Mouse (Mus musculus): Measurements from ENCODE around the gene Pla2g4b. TPM values are rescaled to one million over a fixed set of nuclear protein-coding genes. Genes with fewer than 3 reads are reported as not detected.
A peak's percentile ranks its signal among the peaks of the same experiment; 100 is the strongest.

Pla2g4b gene
- total and polyA plus RNA-seq, 3 experiments = 0.90 to 2.7 (median 2.5) TPM

- TF ChIP-seq HCFC1 (IDR thresholded peaks at IDR 0.05; ENCODE audit: low read depth, low read length) = no peak
- TF ChIP-seq ZKSCAN1 (IDR thresholded peaks at IDR 0.05; ENCODE audit: borderline replicate concordance, low read depth, low read length) = no peak
- TF ChIP-seq RAD21 (IDR thresholded peaks at IDR 0.05; ENCODE audit: low read depth, low read length) = peak; percentile 60
- TF ChIP-seq CTCF (conservative IDR thresholded peaks at IDR 0.05 in 1 of 2, IDR thresholded peaks at IDR 0.05 in 1 of 2; ENCODE audit: low read depth in 2 of 2, low read length in 2 of 2) = peak; percentile 18 to 78; a peak in 3 of 4 replicates
- no peak for TF ChIP-seq ZMIZ1 (IDR thresholded peaks at IDR 0.05; ENCODE audit: low read depth, low read length)
- TF ChIP-seq NELFE (IDR thresholded peaks at IDR 0.05; ENCODE audit: low read depth, low read length) = no peak
- TF ChIP-seq IRF4 (IDR thresholded peaks at IDR 0.05; ENCODE audit: low read depth, low read length) = no peak
- no peak for TF ChIP-seq NRF1 (IDR thresholded peaks at IDR 0.05; ENCODE audit: low read depth, low read length)
- TF ChIP-seq SMC3 (IDR thresholded peaks at IDR 0.05; ENCODE audit: low read depth, low read length) = peak; percentile 76
- no peak for TF ChIP-seq CHD2 (IDR thresholded peaks at IDR 0.05; ENCODE audit: low read length)
- TF ChIP-seq MAZ (IDR thresholded peaks at IDR 0.05; ENCODE audit: low read depth, low read length) = no peak
- no peak for TF ChIP-seq POLR2A (IDR thresholded peaks at IDR 0.05; ENCODE audit: low read depth, low read length)
- H3K9ac ChIP-seq (ENCODE audit: insufficient read depth, low read depth) = no peak overlapping the region
- no peaks in the 10 kb centered on the region for H3K4me1 ChIP-seq (ENCODE audit: control insufficient read depth in 1 of 2, insufficient read depth in 2 of 2)
- H3K27me3 ChIP-seq (replicated peaks) = peaks cover 9% of the 10 kb centered on the region
- in situ Hi-C loops (cut with MboI; ENCODE audit: low pct_ligation_motif_present, low pct_unique_long_range_greater_than_20kb, low sequenced_read_pairs) = no loop called here
- H3K36me3 ChIP-seq (replicated peaks in 1 of 2; ENCODE audit: control insufficient read depth in 1 of 2, insufficient read depth in 1 of 2, low read length in 1 of 2) = no peaks in the 10 kb centered on the region
- no peak overlapping the region for H3K4me2 ChIP-seq (ENCODE audit: insufficient read depth, low read depth, poor library complexity, severe bottlenecking)
- no peaks in the 10 kb centered on the region for H3K9me3 ChIP-seq (replicated peaks; ENCODE audit: low read length)
- DNase-seq (ENCODE audit: extremely low read depth) = peak; percentile 24
- H3K4me3 ChIP-seq (replicated peaks in 1 of 3; ENCODE audit: low read depth in 2 of 3, low read length in 2 of 3, poor library complexity in 1 of 3) = no peak overlapping the region
- dilution Hi-C loops (cut with MboI; ENCODE audit: extremely low pct_ligation_motif_present, extremely low pct_unique_long_range_greater_than_20kb, low sequenced_read_pairs) = no loop called here
- no peaks in the 10 kb centered on the region for H3K79me2 ChIP-seq (replicated peaks; ENCODE audit: control insufficient read depth, extremely low read depth, insufficient read depth, poor library complexity, severe bottlenecking)
- no peak overlapping the region for H3K27ac ChIP-seq (ENCODE audit: insufficient read depth, low read depth)
These were observed 16.5 kb downstream of the Pla2g4b start for GRCm38 (mm10) chr2:120049632-120050274.

DNA sequence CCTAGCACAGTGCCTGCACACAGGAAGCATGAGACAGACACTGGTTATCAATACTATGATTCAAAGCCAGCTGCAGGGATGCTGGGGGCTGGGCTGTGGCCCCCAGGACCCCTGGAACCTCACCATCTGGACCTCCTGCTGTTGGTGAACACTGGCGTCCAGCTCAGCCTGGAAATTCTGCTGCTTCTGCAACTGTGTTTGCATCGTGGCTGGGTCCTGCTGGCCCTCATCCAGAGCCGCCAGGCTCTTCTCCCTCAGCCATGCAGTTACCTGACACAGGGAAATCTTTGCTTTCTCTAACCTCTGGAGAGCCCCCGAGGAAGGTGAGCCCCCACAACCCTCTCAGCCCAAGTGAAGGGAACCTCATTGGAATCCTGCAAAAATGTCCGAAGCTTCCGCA lies 18.2 kb downstream of the Pla2g4b start:
- Histone ChIP-seq H3K4me1 (ENCODE audit: control insufficient read depth in 1 of 2, insufficient read depth in 2 of 2) (no peaks in the 10 kb centered on the region), H3K27me3 (replicated peaks) (peaks cover 22% of the 10 kb centered on the region), H3K9ac (ENCODE audit: insufficient read depth, low read depth) (no peak overlapping the region), H3K79me2 (replicated peaks; ENCODE audit: control insufficient read depth, extremely low read depth, insufficient read depth, poor library complexity, severe bottlenecking) (no peaks in the 10 kb centered on the region), H3K36me3 (replicated peaks in 1 of 2; ENCODE audit: control insufficient read depth in 1 of 2, insufficient read depth in 1 of 2, low read length in 1 of 2) (no peaks in the 10 kb centered on the region), H3K27ac (ENCODE audit: insufficient read depth, low read depth) (no peak overlapping the region), H3K9me3 (replicated peaks; ENCODE audit: low read length) (no peaks in the 10 kb centered on the region), H3K4me2 (ENCODE audit: insufficient read depth, low read depth, poor library complexity, severe bottlenecking) (no peak overlapping the region), H3K4me3 (replicated peaks in 1 of 3; ENCODE audit: low read depth in 2 of 3, low read length in 2 of 3, poor library complexity in 1 of 3) (no peak overlapping the region)
- dilution Hi-C loops (cut with MboI; ENCODE audit: extremely low pct_ligation_motif_present, extremely low pct_unique_long_range_greater_than_20kb, low sequenced_read_pairs) (no loop called here), in situ Hi-C loops (cut with MboI; ENCODE audit: low pct_ligation_motif_present, low pct_unique_long_range_greater_than_20kb, low sequenced_read_pairs) (no loop called here)
- no peak for TF ChIP-seq IRF4 (IDR thresholded peaks at IDR 0.05; ENCODE audit: low read depth, low read length)
- TF ChIP-seq E2F4 (IDR thresholded peaks at IDR 0.05; ENCODE audit: insufficient replicate concordance, low read depth, low read length) = no peak
- no peak for DNase-seq (ENCODE audit: extremely low read depth)

Data from CH12.LX (cell line).